12 mouse cellular contexts compared by ENCODE assay signal in the genomic region with DNA sequence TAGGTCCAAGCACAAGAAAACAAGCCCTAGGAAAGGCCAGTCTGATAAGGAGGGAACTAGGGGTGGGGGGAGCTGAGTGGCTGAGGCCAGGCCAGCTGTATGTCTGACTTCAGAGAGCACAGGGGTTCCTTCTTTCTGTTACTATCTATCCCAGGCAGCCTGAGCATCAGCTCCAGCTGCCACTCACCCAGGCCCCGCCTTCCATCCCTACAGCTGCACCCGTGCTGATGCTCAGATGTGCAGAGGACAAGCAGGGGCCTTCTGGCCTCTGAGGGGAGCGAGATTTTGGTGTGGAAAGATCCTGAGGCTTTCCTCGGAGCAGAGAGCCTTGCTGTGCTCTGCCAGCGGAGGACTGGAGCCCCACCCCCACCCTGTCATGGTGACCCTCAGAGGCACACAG. TPM values are rescaled to one million over a fixed set of nuclear protein-coding genes. Genes with fewer than 3 reads are reported as not detected.
A peak's percentile ranks its signal among the peaks of the same experiment; 100 is the strongest.
DNase-seq lines count a peak whose midpoint lies in the region; ATAC-seq and TF ChIP-seq lines count a peak whose summit lies in the region.
"Had no signal": no experiment of that assay in that cellular context is flagged by ENCODE, and none has a peak within 500 bp of the region (broad histone marks: within the 10 kb centered on the region; RNA-seq: fewer than 3 reads in every experiment).

No protein-coding gene starts in this region.

- 39% methylated on average over 5 of the region's 5 CpGs for WGBS in forebrain, embryonic 16.5 days
- WGBS in forebrain, embryonic 11.5 days, result 35% methylated on average over 5 of the region's 5 CpGs
- 28% methylated on average over 5 of the region's 5 CpGs for WGBS in lung, postnatal 0 days
- WGBS in embryonic facial prominence, embryonic 10.5 days, result 25% methylated on average over 5 of the region's 5 CpGs
- 23% methylated on average over 5 of the region's 5 CpGs for WGBS in stomach, embryonic 16.5 days
- 35% methylated on average over 5 of the region's 5 CpGs for WGBS in kidney, embryonic 15.5 days

- peak; percentile 45; the same call in 1 of the 2 replicates for ATAC-seq in forebrain, embryonic 16.5 days
- no peak for ATAC-seq in forebrain, embryonic 11.5 days (replicated peaks; ENCODE audit: low FRiP score)
- peak; percentile 17; the same call in 1 of the 2 replicates for ATAC-seq in lung, postnatal 0 days
- ATAC-seq in stomach, embryonic 16.5 days (ENCODE audit: insufficient read depth, low FRiP score), result no peak
- ATAC-seq in kidney, embryonic 15.5 days (replicated peaks; ENCODE audit: low FRiP score), result no peak

- no peak for DNase-seq in forebrain, embryonic 11.5 days (ENCODE audit: low spot score)
- DNase-seq in lung, postnatal 0 days (ENCODE audit: low spot score), result no peak
- DNase-seq in lung, postnatal 36 days, result no peak
- DNase-seq in embryonic facial prominence, embryonic 10.5 days (ENCODE audit: low spot score), result no peak
- no peak for DNase-seq in urinary bladder, postnatal 25 days (ENCODE audit: low spot score)
- DNase-seq: cerebellum, postnatal 14 days; heart, adult 2 months; kidney, postnatal 4 days; lung, postnatal 4 days had no signal

- no peak overlapping the region for H3K4me2 ChIP-seq in forebrain, embryonic 16.5 days (ENCODE audit: low read length)
- H3K4me2 ChIP-seq in forebrain, embryonic 11.5 days (ENCODE audit: low read depth, low read length, severe bottlenecking), result no peak overlapping the region
- H3K4me2 ChIP-seq in lung, postnatal 0 days (replicated peaks; ENCODE audit: low read depth, low read length), result no peak overlapping the region
- 0 out of 2 replicates have a peak overlapping the region, but pooled peaks have one; percentile 15 for H3K4me2 ChIP-seq in stomach, embryonic 16.5 days (ENCODE audit: low read depth, low read length)
- H3K4me2 ChIP-seq in kidney, embryonic 15.5 days, result no peak overlapping the region

- H3K27ac ChIP-seq in forebrain, embryonic 16.5 days (ENCODE audit: low read length), result no peak overlapping the region
- no peak overlapping the region for H3K27ac ChIP-seq in forebrain, embryonic 11.5 days (ENCODE audit: low read depth, low read length)
- no peak overlapping the region for H3K27ac ChIP-seq in lung, postnatal 0 days (ENCODE audit: low read length)
- H3K27ac ChIP-seq in embryonic facial prominence, embryonic 10.5 days (replicated peaks), result peak overlapping the region; percentile 46; the same call in 1 of the 2 replicates
- H3K27ac ChIP-seq in stomach, embryonic 16.5 days (ENCODE audit: low read length), result no peak overlapping the region
- no peak overlapping the region for H3K27ac ChIP-seq in kidney, embryonic 15.5 days
- H3K27ac ChIP-seq: heart, adult 2 months had no signal

- no peak overlapping the region for H3K4me3 ChIP-seq in forebrain, embryonic 16.5 days (replicated peaks; ENCODE audit: low read length)
- H3K4me3 ChIP-seq in forebrain, embryonic 11.5 days (ENCODE audit: low read depth, low read length), result no peak overlapping the region
- H3K4me3 ChIP-seq in lung, postnatal 0 days (ENCODE audit: low read depth, low read length), result no peak overlapping the region
- no peak overlapping the region for H3K4me3 ChIP-seq in embryonic facial prominence, embryonic 10.5 days
- no peak overlapping the region for H3K4me3 ChIP-seq in stomach, embryonic 16.5 days (replicated peaks; ENCODE audit: low read length)
- H3K4me3 ChIP-seq in kidney, embryonic 15.5 days (replicated peaks), result no peak overlapping the region
- H3K4me3 ChIP-seq: heart, adult 2 months had no signal

- no peaks in the 10 kb centered on the region for H3K27me3 ChIP-seq in forebrain, embryonic 16.5 days (replicated peaks; ENCODE audit: control insufficient read depth, insufficient read depth, low read length)
- no peaks in the 10 kb centered on the region for H3K27me3 ChIP-seq in forebrain, embryonic 11.5 days (ENCODE audit: control insufficient read depth, insufficient read depth, low read length)
- no peaks in the 10 kb centered on the region for H3K27me3 ChIP-seq in lung, postnatal 0 days (replicated peaks; ENCODE audit: insufficient read depth, low read length)
- no peaks in the 10 kb centered on the region for H3K27me3 ChIP-seq in embryonic facial prominence, embryonic 10.5 days (replicated peaks; ENCODE audit: low read depth, poor library complexity, severe bottlenecking)
- H3K27me3 ChIP-seq in stomach, embryonic 16.5 days (ENCODE audit: control insufficient read depth, insufficient read depth, low read length), result no peaks in the 10 kb centered on the region
- H3K27me3 ChIP-seq in kidney, embryonic 15.5 days, result no peaks in the 10 kb centered on the region

- no peak overlapping the region for H3K9ac ChIP-seq in forebrain, embryonic 16.5 days (replicated peaks; ENCODE audit: low read depth, low read length)
- no peak overlapping the region for H3K9ac ChIP-seq in forebrain, embryonic 11.5 days (ENCODE audit: low read length)
- H3K9ac ChIP-seq in lung, postnatal 0 days (replicated peaks; ENCODE audit: low read depth), result no peak overlapping the region
- no peak overlapping the region for H3K9ac ChIP-seq in stomach, embryonic 16.5 days (ENCODE audit: low read length)
- H3K9ac ChIP-seq in kidney, embryonic 15.5 days, result no peak overlapping the region

- H3K36me3 ChIP-seq in forebrain, embryonic 16.5 days (ENCODE audit: control insufficient read depth, insufficient read depth), result no peaks in the 10 kb centered on the region
- no peaks in the 10 kb centered on the region for H3K36me3 ChIP-seq in forebrain, embryonic 11.5 days (ENCODE audit: control insufficient read depth, insufficient read depth, low read length)
- H3K36me3 ChIP-seq in lung, postnatal 0 days (ENCODE audit: insufficient read depth, low read length), result no peaks in the 10 kb centered on the region
- no peaks in the 10 kb centered on the region for H3K36me3 ChIP-seq in embryonic facial prominence, embryonic 10.5 days (replicated peaks)
- no peaks in the 10 kb centered on the region for H3K36me3 ChIP-seq in stomach, embryonic 16.5 days (ENCODE audit: control insufficient read depth, insufficient read depth, low read length)
- H3K36me3 ChIP-seq in kidney, embryonic 15.5 days, result no peaks in the 10 kb centered on the region

- no peak for TF ChIP-seq EP300 in lung, postnatal 0 days (IDR thresholded peaks at IDR 0.05)

- H3K9me3 ChIP-seq in forebrain, embryonic 16.5 days (ENCODE audit: control insufficient read depth, low read length), result no peaks in the 10 kb centered on the region
- H3K9me3 ChIP-seq in forebrain, embryonic 11.5 days (ENCODE audit: control insufficient read depth, low read length), result no peaks in the 10 kb centered on the region
- H3K9me3 ChIP-seq in lung, postnatal 0 days (ENCODE audit: low read length), result no peaks in the 10 kb centered on the region
- no peaks in the 10 kb centered on the region for H3K9me3 ChIP-seq in embryonic facial prominence, embryonic 10.5 days
- no peaks in the 10 kb centered on the region for H3K9me3 ChIP-seq in stomach, embryonic 16.5 days (replicated peaks; ENCODE audit: control insufficient read depth, low read length)
- no peaks in the 10 kb centered on the region for H3K9me3 ChIP-seq in kidney, embryonic 15.5 days (replicated peaks)

- H3K4me1 ChIP-seq in forebrain, embryonic 16.5 days (replicated peaks; ENCODE audit: control insufficient read depth, insufficient read depth, low read length), result peaks cover 8% of the 10 kb centered on the region
- H3K4me1 ChIP-seq in forebrain, embryonic 11.5 days (replicated peaks; ENCODE audit: control insufficient read depth, insufficient read depth, low read length), result peaks cover 14% of the 10 kb centered on the region
- H3K4me1 ChIP-seq in lung, postnatal 0 days (ENCODE audit: insufficient read depth, low read depth, low read length), result no peaks in the 10 kb centered on the region
- peaks cover 25% of the 10 kb centered on the region for H3K4me1 ChIP-seq in embryonic facial prominence, embryonic 10.5 days
- H3K4me1 ChIP-seq in stomach, embryonic 16.5 days (ENCODE audit: control insufficient read depth, insufficient read depth, low read length), result no peaks in the 10 kb centered on the region
- H3K4me1 ChIP-seq in kidney, embryonic 15.5 days, result peaks cover 5% of the 10 kb centered on the region; the same call in 1 of the 2 replicates

- TF ChIP-seq CTCF in lung, postnatal 0 days (IDR thresholded peaks at IDR 0.05), result no peak

RNA-seq across cellular contexts. Expression of gene Ppp1r16b, which starts 50.9 kb away (rescaled TPM):
- polyA plus RNA-seq in forebrain, embryonic 16.5 days (2015; fragmentation: Nextera tagmentation; extraction: Ambion mirVana), result 30.3 and 33.3 TPM in 2 replicates
- 2.8 TPM in 2 replicates for polyA plus RNA-seq in forebrain, embryonic 11.5 days (2014; fragmentation: Nextera tagmentation; extraction: Ambion mirVana)
- 30.6 and 48.6 TPM in 2 replicates for polyA plus RNA-seq in lung, postnatal 0 days (2015; fragmentation: Nextera tagmentation; extraction: Ambion mirVana)
- polyA plus RNA-seq in embryonic facial prominence, embryonic 10.5 days (2016; fragmentation: Nextera tagmentation; extraction: Ambion mirVana), result 3.3 TPM in 2 replicates
- 3.5 and 4.1 TPM in 2 replicates for polyA plus RNA-seq in stomach, embryonic 16.5 days (2015; fragmentation: Nextera tagmentation; extraction: Ambion mirVana)
- polyA plus RNA-seq in kidney, embryonic 15.5 days (2015; fragmentation: Nextera tagmentation; extraction: Ambion mirVana), result 14.9 and 15.3 TPM in 2 replicates

RNA-seq across cellular contexts. Expression of gene Fam83d, which starts 51.8 kb away (rescaled TPM):
- 18.5 and 20.6 TPM in 2 replicates for polyA plus RNA-seq in forebrain, embryonic 16.5 days (2015; fragmentation: Nextera tagmentation; extraction: Ambion mirVana)
- polyA plus RNA-seq in forebrain, embryonic 11.5 days (2014; fragmentation: Nextera tagmentation; extraction: Ambion mirVana), result 54.0 and 57.5 TPM in 2 replicates
- polyA plus RNA-seq in lung, postnatal 0 days (2015; fragmentation: Nextera tagmentation; extraction: Ambion mirVana), result 4.5 and 5.5 TPM in 2 replicates
- 48.7 and 51.5 TPM in 2 replicates for polyA plus RNA-seq in embryonic facial prominence, embryonic 10.5 days (2016; fragmentation: Nextera tagmentation; extraction: Ambion mirVana)
- polyA plus RNA-seq in stomach, embryonic 16.5 days (2015; fragmentation: Nextera tagmentation; extraction: Ambion mirVana), result 43.2 and 43.9 TPM in 2 replicates
- polyA plus RNA-seq in kidney, embryonic 15.5 days (2015; fragmentation: Nextera tagmentation; extraction: Ambion mirVana), result 50.7 and 51.8 TPM in 2 replicates

Comparison
In these comparisons a context has a peak if more than half of its experiments do, and no peak if none do; other contexts are left out.
1. ATAC-seq: peak in forebrain, embryonic 16.5 days (single experiment) and lung, postnatal 0 days (single experiment); none in forebrain, embryonic 11.5 days (single experiment), stomach, embryonic 16.5 days (single experiment) and kidney, embryonic 15.5 days (single experiment).